Mouse (Mus musculus): ENCODE results near the gene Palld. TPM values are rescaled to one million over a fixed set of nuclear protein-coding genes. Genes with fewer than 3 reads are reported as not detected.

The Palld gene
- polyA plus RNA-seq, 1 experiment from 2014 or later: 17.3 TPM

GRCm38 (mm10) chr8:61769340-61769879 lies 133.1 kb downstream of the Palld start:
- no peak for ATAC-seq (ENCODE audit: low FRiP score)
- no peak overlapping the region for H3K4me2 ChIP-seq (replicated peaks)
- H3K36me3 ChIP-seq (replicated peaks; ENCODE audit: control insufficient read depth, insufficient read depth): no peaks in the 10 kb centered on the region
- 77% methylated on average over 5 of the region's 5 CpGs for WGBS
- H3K9ac ChIP-seq: no peak overlapping the region
- no peaks in the 10 kb centered on the region for H3K9me3 ChIP-seq (ENCODE audit: control insufficient read depth, low read length)
- H3K4me1 ChIP-seq (replicated peaks; ENCODE audit: control insufficient read depth, insufficient read depth, low read length): no peaks in the 10 kb centered on the region
- H3K4me3 ChIP-seq (replicated peaks; ENCODE audit: low read length): no peak overlapping the region
- H3K27ac ChIP-seq: no peak overlapping the region
- H3K27me3 ChIP-seq (ENCODE audit: control insufficient read depth, insufficient read depth, low read length): no peaks in the 10 kb centered on the region
- DNase-seq (ENCODE audit: low spot score): no peak

GRCm38 (mm10) chr8:61760190-61760578 lies 142.3 kb downstream of the Palld start:
- H3K4me2 ChIP-seq (replicated peaks): peak overlapping the region; percentile 94
- peak; percentile 38 for ATAC-seq (ENCODE audit: low FRiP score)
- no peaks in the 10 kb centered on the region for H3K27me3 ChIP-seq (ENCODE audit: control insufficient read depth, insufficient read depth, low read length)
- no peaks in the 10 kb centered on the region for H3K9me3 ChIP-seq (ENCODE audit: control insufficient read depth, low read length)
- H3K27ac ChIP-seq: peak overlapping the region; percentile 68; the same call in 1 of the 2 replicates
- H3K9ac ChIP-seq: peak overlapping the region; percentile 58
- DNase-seq (ENCODE audit: low spot score): no peak
- no peaks in the 10 kb centered on the region for H3K36me3 ChIP-seq (replicated peaks; ENCODE audit: control insufficient read depth, insufficient read depth)
- peaks cover 17% of the 10 kb centered on the region; the same call in 1 of the 2 replicates for H3K4me1 ChIP-seq (replicated peaks; ENCODE audit: control insufficient read depth, insufficient read depth, low read length)
- WGBS: 11% methylated on average over 8 of the region's 8 CpGs
- peak overlapping the region; percentile 46 for H3K4me3 ChIP-seq (replicated peaks; ENCODE audit: low read length)

- under 1% methylated on average over 44 of the region's 44 CpGs for WGBS
- DNase-seq (ENCODE audit: low spot score) (peak; percentile 62), ATAC-seq (ENCODE audit: low FRiP score) (peak; percentile 88)
- Histone ChIP-seq H3K36me3 (replicated peaks; ENCODE audit: control insufficient read depth, insufficient read depth) (no peaks in the 10 kb centered on the region), H3K9ac (peak overlapping the region; percentile 58), H3K4me2 (replicated peaks) (peak overlapping the region; percentile 94), H3K9me3 (ENCODE audit: control insufficient read depth, low read length) (no peaks in the 10 kb centered on the region), H3K27ac (peak overlapping the region; percentile 68), H3K4me1 (replicated peaks; ENCODE audit: control insufficient read depth, insufficient read depth, low read length) (peaks cover 17% of the 10 kb centered on the region; the same call in 1 of the 2 replicates), H3K4me3 (replicated peaks; ENCODE audit: low read length) (peak overlapping the region; percentile 46), H3K27me3 (ENCODE audit: control insufficient read depth, insufficient read depth, low read length) (no peaks in the 10 kb centered on the region)
Measured at GRCm38 (mm10) chr8:61759327-61760189, 142.9 kb downstream of the Palld start.

- ATAC-seq (ENCODE audit: low FRiP score) (peak; percentile 40; the same call in 1 of the 2 replicates), DNase-seq (ENCODE audit: low spot score) (no peak)
- no peaks in the 10 kb centered on the region for H3K27me3 ChIP-seq (ENCODE audit: control insufficient read depth, insufficient read depth, low read length)
- WGBS: 8% methylated on average over 8 of the region's 8 CpGs
- H3K9ac ChIP-seq: no peak overlapping the region
- no peaks in the 10 kb centered on the region for H3K9me3 ChIP-seq (ENCODE audit: control insufficient read depth, low read length)
- peaks cover 17% of the 10 kb centered on the region; the same call in 1 of the 2 replicates for H3K4me1 ChIP-seq (replicated peaks; ENCODE audit: control insufficient read depth, insufficient read depth, low read length)
- peak overlapping the region; percentile 94 for H3K4me2 ChIP-seq (replicated peaks)
- H3K4me3 ChIP-seq (replicated peaks; ENCODE audit: low read length): peak overlapping the region; percentile 46
- no peak overlapping the region for H3K27ac ChIP-seq
- no peaks in the 10 kb centered on the region for H3K36me3 ChIP-seq (replicated peaks; ENCODE audit: control insufficient read depth, insufficient read depth)
Measured at GRCm38 (mm10) chr8:61758686-61759326, 143.7 kb downstream of the Palld start.

GRCm38 (mm10) chr8:61756971-61757965 lies 145.2 kb downstream of the Palld start:
- WGBS: 38% methylated on average over 18 of the region's 18 CpGs
- Histone ChIP-seq H3K4me1 (replicated peaks; ENCODE audit: control insufficient read depth, insufficient read depth, low read length) (peaks cover 17% of the 10 kb centered on the region; the same call in 1 of the 2 replicates), H3K9ac (no peak overlapping the region), H3K27ac (no peak overlapping the region), H3K4me3 (replicated peaks; ENCODE audit: low read length) (no peak overlapping the region), H3K9me3 (ENCODE audit: control insufficient read depth, low read length) (no peaks in the 10 kb centered on the region), H3K27me3 (ENCODE audit: control insufficient read depth, insufficient read depth, low read length) (no peaks in the 10 kb centered on the region), H3K36me3 (replicated peaks; ENCODE audit: control insufficient read depth, insufficient read depth) (no peaks in the 10 kb centered on the region), H3K4me2 (replicated peaks) (peak overlapping the region; percentile 94)
- ATAC-seq (ENCODE audit: low FRiP score) (no peak), DNase-seq (ENCODE audit: low spot score) (no peak)

GRCm38 (mm10) chr8:61755186-61755585 lies 147.3 kb downstream of the Palld start:
- Histone ChIP-seq H3K27ac (no peak overlapping the region), H3K9ac (no peak overlapping the region), H3K9me3 (ENCODE audit: control insufficient read depth, low read length) (no peaks in the 10 kb centered on the region), H3K36me3 (replicated peaks; ENCODE audit: control insufficient read depth, insufficient read depth) (no peaks in the 10 kb centered on the region), H3K4me2 (replicated peaks) (no peak overlapping the region), H3K27me3 (ENCODE audit: control insufficient read depth, insufficient read depth, low read length) (no peaks in the 10 kb centered on the region), H3K4me3 (replicated peaks; ENCODE audit: low read length) (no peak overlapping the region), H3K4me1 (replicated peaks; ENCODE audit: control insufficient read depth, insufficient read depth, low read length) (peaks cover 15% of the 10 kb centered on the region; the same call in 1 of the 2 replicates)
- WGBS: 88% methylated on average over 2 of the region's 2 CpGs
- ATAC-seq (ENCODE audit: low FRiP score) (no peak), DNase-seq (ENCODE audit: low spot score) (no peak)

- Histone ChIP-seq H3K36me3 (replicated peaks; ENCODE audit: control insufficient read depth, insufficient read depth) (no peaks in the 10 kb centered on the region), H3K4me1 (replicated peaks; ENCODE audit: control insufficient read depth, insufficient read depth, low read length) (no peaks in the 10 kb centered on the region), H3K4me3 (replicated peaks; ENCODE audit: low read length) (no peak overlapping the region), H3K9ac (no peak overlapping the region), H3K4me2 (replicated peaks) (no peak overlapping the region), H3K27me3 (ENCODE audit: control insufficient read depth, insufficient read depth, low read length) (no peaks in the 10 kb centered on the region), H3K27ac (no peak overlapping the region), H3K9me3 (ENCODE audit: control insufficient read depth, low read length) (no peaks in the 10 kb centered on the region)
- WGBS: 95% methylated on average over 5 of the region's 5 CpGs
- DNase-seq (ENCODE audit: low spot score): no peak
- no peak for ATAC-seq (ENCODE audit: low FRiP score)
Measured at GRCm38 (mm10) chr8:61747070-61747469, 155.4 kb downstream of the Palld start.

- Histone ChIP-seq H3K4me1 (replicated peaks; ENCODE audit: control insufficient read depth, insufficient read depth, low read length) (no peaks in the 10 kb centered on the region), H3K27ac (no peak overlapping the region), H3K36me3 (replicated peaks; ENCODE audit: control insufficient read depth, insufficient read depth) (no peaks in the 10 kb centered on the region), H3K4me2 (replicated peaks) (no peak overlapping the region), H3K27me3 (ENCODE audit: control insufficient read depth, insufficient read depth, low read length) (no peaks in the 10 kb centered on the region), H3K9ac (no peak overlapping the region), H3K9me3 (ENCODE audit: control insufficient read depth, low read length) (no peaks in the 10 kb centered on the region), H3K4me3 (replicated peaks; ENCODE audit: low read length) (no peak overlapping the region)
- ATAC-seq (ENCODE audit: low FRiP score): 0 out of 2 replicates have a peak, but pooled peaks have one; percentile 17
- WGBS: 64% methylated on average over 10 of the region's 10 CpGs
- no peak for DNase-seq (ENCODE audit: low spot score)
Measured at GRCm38 (mm10) chr8:61745181-61745980, 157.1 kb downstream of the Palld start.
